Comparison of ENCODE assay signal across 9 mouse cellular contexts in genomic region chr4:141301116-141301553, GRCm38 (mm10). TPM values are rescaled to one million over a fixed set of nuclear protein-coding genes. Genes with fewer than 3 reads are reported as not detected.
DNase-seq lines count a peak whose midpoint lies in the region; ATAC-seq lines count a peak whose summit lies in the region.
"Had no signal": no experiment of that assay in that cellular context is flagged by ENCODE, and none has a peak within 500 bp of the region (broad histone marks: within the 10 kb centered on the region; RNA-seq: fewer than 3 reads in every experiment).

Gene Epha2, plus strand, starts transcription at chr4:141301240.

- H3K4me3 ChIP-seq in embryonic facial prominence, embryonic 11.5 days (ENCODE audit: low read depth, low read length) = peak within 1 kb of the TSS; percentile 62
- H3K4me3 ChIP-seq in limb, embryonic 12.5 days (replicated peaks) = peak within 1 kb of the TSS; percentile 68
- H3K4me3 ChIP-seq in midbrain, embryonic 14.5 days (replicated peaks; ENCODE audit: low read depth, low read length) = peak within 1 kb of the TSS; percentile 42

- H3K27me3 ChIP-seq in embryonic facial prominence, embryonic 11.5 days (ENCODE audit: control insufficient read depth, insufficient read depth, low read length) = peaks cover 26% of the 10 kb centered on the region
- peaks cover 56% of the 10 kb centered on the region for H3K27me3 ChIP-seq in limb, embryonic 12.5 days
- H3K27me3 ChIP-seq in midbrain, embryonic 14.5 days (ENCODE audit: control insufficient read depth, insufficient read depth, low read length) = peaks cover 15% of the 10 kb centered on the region; the same call in 1 of the 2 replicates
- no peaks in the 10 kb centered on the region for H3K27me3 ChIP-seq in splenic B cell, adult 2 months (ENCODE audit: control insufficient read depth, insufficient read depth, low read length, poor library complexity, severe bottlenecking)

- no peaks in the 10 kb centered on the region for H3K9me3 ChIP-seq in embryonic facial prominence, embryonic 11.5 days (replicated peaks; ENCODE audit: control insufficient read depth, low read length)
- H3K9me3 ChIP-seq in limb, embryonic 12.5 days = no peaks in the 10 kb centered on the region
- no peaks in the 10 kb centered on the region for H3K9me3 ChIP-seq in midbrain, embryonic 14.5 days (ENCODE audit: control insufficient read depth, low read length)
- H3K9me3 ChIP-seq: G1E had no signal

- peak within 1 kb of the TSS; percentile 69 for H3K9ac ChIP-seq in embryonic facial prominence, embryonic 11.5 days (replicated peaks; ENCODE audit: low read length)
- H3K9ac ChIP-seq in limb, embryonic 12.5 days (replicated peaks) = peak within 1 kb of the TSS; percentile 67
- H3K9ac ChIP-seq in midbrain, embryonic 14.5 days (replicated peaks; ENCODE audit: low read length) = peak within 1 kb of the TSS; percentile 46

- 0% methylated on average over 35 of the region's 35 CpGs for WGBS in embryonic facial prominence, embryonic 11.5 days
- under 1% methylated on average over 33 of the region's 35 CpGs for WGBS in limb, embryonic 12.5 days
- under 1% methylated on average over 35 of the region's 35 CpGs for WGBS in midbrain, embryonic 14.5 days

- H3K4me2 ChIP-seq in embryonic facial prominence, embryonic 11.5 days (ENCODE audit: low read depth, low read length) = peak within 1 kb of the TSS; percentile 98
- H3K4me2 ChIP-seq in limb, embryonic 12.5 days = peak within 1 kb of the TSS; percentile 94
- H3K4me2 ChIP-seq in midbrain, embryonic 14.5 days (ENCODE audit: low read length) = peak within 1 kb of the TSS; percentile 95

- H3K27ac ChIP-seq in embryonic facial prominence, embryonic 11.5 days (replicated peaks; ENCODE audit: low read depth, low read length) = 0 out of 2 replicates have a peak within 1 kb of the TSS, but pooled peaks have one; percentile 35
- 0 out of 2 replicates have a peak within 1 kb of the TSS, but pooled peaks have one; percentile 29 for H3K27ac ChIP-seq in limb, embryonic 12.5 days
- no peak within 1 kb of the TSS for H3K27ac ChIP-seq in midbrain, embryonic 14.5 days (replicated peaks; ENCODE audit: low read depth, low read length)

- no peaks in the 10 kb centered on the region for H3K36me3 ChIP-seq in embryonic facial prominence, embryonic 11.5 days (replicated peaks; ENCODE audit: control insufficient read depth, insufficient read depth, low read depth, low read length)
- H3K36me3 ChIP-seq in limb, embryonic 12.5 days = no peaks in the 10 kb centered on the region
- H3K36me3 ChIP-seq in midbrain, embryonic 14.5 days (ENCODE audit: control insufficient read depth, insufficient read depth, low read length) = no peaks in the 10 kb centered on the region
- no peaks in the 10 kb centered on the region for H3K36me3 ChIP-seq in splenic B cell, adult 2 months (ENCODE audit: control insufficient read depth, insufficient read depth, low read length, poor library complexity, severe bottlenecking)
- H3K36me3 ChIP-seq: G1E had no signal

- 0 out of 2 replicates have a peak, but pooled peaks have one; percentile 24 for ATAC-seq in embryonic facial prominence, embryonic 11.5 days (replicated peaks; ENCODE audit: insufficient number of reproducible peaks, low FRiP score, low TSS enrichment, low read depth)
- no peak for ATAC-seq in limb, embryonic 12.5 days (ENCODE audit: insufficient number of reproducible peaks, insufficient read depth, low FRiP score, low TSS enrichment, low read depth)
- ATAC-seq in midbrain, embryonic 14.5 days (ENCODE audit: low FRiP score, low TSS enrichment) = peak; percentile 56; the same call in 1 of the 2 replicates

- DNase-seq in spleen, adult 18-20 months = peak; percentile 49 to 69
- no peak for DNase-seq in spleen, adult 12 weeks (ENCODE audit: low spot score)
- DNase-seq in embryonic facial prominence, embryonic 11.5 days (ENCODE audit: low spot score) = peak; percentile 90
- peak; percentile 95 for DNase-seq in heart, adult 8-10 months (ENCODE audit: low spot score)
- peak; percentile 95 for DNase-seq in kidney, adult 9 months
- peak; percentile 89 for DNase-seq in midbrain, embryonic 14.5 days
- DNase-seq in splenic B cell, adult 2 months (ENCODE audit: low read depth, low spot score) = peak; percentile 75

- H3K4me1 ChIP-seq in embryonic facial prominence, embryonic 11.5 days (ENCODE audit: control insufficient read depth, insufficient read depth, low read length) = peaks cover 7% of the 10 kb centered on the region
- peaks cover 55% of the 10 kb centered on the region for H3K4me1 ChIP-seq in limb, embryonic 12.5 days (replicated peaks)
- peaks cover 21% of the 10 kb centered on the region for H3K4me1 ChIP-seq in midbrain, embryonic 14.5 days (ENCODE audit: control insufficient read depth, insufficient read depth, low read length)

RNA-seq across cellular contexts. Expression of gene Epha2, which starts in this region (rescaled TPM):
- polyA plus RNA-seq in embryonic facial prominence, embryonic 11.5 days (2014; fragmentation: Nextera tagmentation; extraction: Ambion mirVana) = 1.0 and 1.4 TPM in 2 replicates
- 1 to 10 TPM; 4.6 to 7.1 (median 5.2) TPM for total RNA-seq in heart, adult 8-10 months (2022)
- 3.1 and 3.9 TPM in 2 replicates for polyA plus RNA-seq in limb, embryonic 12.5 days (2016; fragmentation: Nextera tagmentation; extraction: Ambion mirVana)
- polyA plus RNA-seq in midbrain, embryonic 14.5 days (2014; fragmentation: Nextera tagmentation; extraction: Ambion mirVana) = 1.2 and 1.7 TPM in 2 replicates
- total RNA-seq: G1E had no signal
- polyA plus RNA-seq: G1E had no signal
